Mouse (Mus musculus) E14TG2a.4 (cell line): Measurements from ENCODE around the gene Rpl26.

Experiments
- CTCF ChIP-seq: conservative IDR thresholded peaks from 2 replicates; pipeline ENCODE4 v1.5.1; 2014; ENCODE audit warnings: low read length
- NANOG ChIP-seq: IDR thresholded peaks from 2 replicates; pipeline ENCODE4 v1.6.1; 2014; ENCODE audit warnings: borderline replicate concordance, low read length, mixed read lengths

- TF ChIP-seq NANOG = no peak
- no peak for TF ChIP-seq CTCF
These were observed 13.2 kb downstream of the Rpl26 start for GRCm38 (mm10) chr11:68914566-68914965.
